Mouse (Mus musculus) forebrain, embryonic 16.5 days (tissue): ENCODE data around the gene Emilin1. TPM values are rescaled to one million over a fixed set of nuclear protein-coding genes. Genes with fewer than 3 reads are reported as not detected.

Experiments used
- ATAC-seq: fragments of 200-750 bp; cut with Nextera tagmentation; 2 replicates; pipeline ENCODE4 v1.8.0; 2017; ENCODE audit warnings: mild to moderate bottlenecking, moderate library complexity
- H3K27ac ChIP-seq: fragments of 300-500 bp; sonication (generic); 2 replicates; pipeline ENCODE4 v1.5.1; 2014; ENCODE audit warnings: low read length, control low read depth
- H3K27me3 ChIP-seq: fragments of 300-500 bp; sonication (generic); replicated peaks from 2 replicates; pipeline ENCODE4 v1.6.1; 2014; ENCODE audit warnings: low read length; ENCODE audit not compliant: control insufficient read depth, insufficient read depth
- H3K36me3 ChIP-seq: fragments of 300-500 bp; sonication (generic); 2 replicates; pipeline ENCODE4 v1.6.1; 2014; ENCODE audit not compliant: control insufficient read depth, insufficient read depth
- H3K4me1 ChIP-seq: fragments of 300-500 bp; sonication (generic); replicated peaks from 2 replicates; pipeline ENCODE4 v1.6.1; 2014; ENCODE audit warnings: low read length; ENCODE audit not compliant: control insufficient read depth, insufficient read depth
- H3K4me2 ChIP-seq: fragments of 300-500 bp; sonication (generic); 2 replicates; pipeline ENCODE4 v1.6.1; 2014; ENCODE audit warnings: mild to moderate bottlenecking, low read length, control low read depth
- H3K4me3 ChIP-seq: fragments of 300-500 bp; sonication (generic); replicated peaks from 2 replicates; pipeline ENCODE4 v1.5.1; 2014; ENCODE audit warnings: mild to moderate bottlenecking, low read length, control low read depth
- H3K9ac ChIP-seq: fragments of 300-500 bp; sonication (generic); replicated peaks from 2 replicates; pipeline ENCODE4 v1.6.1; 2014; ENCODE audit warnings: low read depth, low read length, control low read depth
- H3K9me3 ChIP-seq: fragments of 300-500 bp; sonication (generic); 2 replicates; pipeline ENCODE4 v1.6.1; 2016; ENCODE audit warnings: low read length; ENCODE audit not compliant: control insufficient read depth
- WGBS: fragments of 180-500 bp; shearing (Covaris S2); extraction: QIAGEN DNeasy Blood & Tissue Kit; methylation state at CpG from one replicate; pipeline ENCODE4 v1.1.7; 2014; 5-methylcytosine and 5-hydroxymethylcytosine counted together
- polyA plus RNA-seq: library from polyadenylated mRNA; unstranded; fragments of >200 nt; fragmentation: Nextera tagmentation; extraction: Ambion mirVana; gene quantifications from 2 replicates; pipeline ENCODE4 v1.2.1, GENCODE M21; 2015

Gene Emilin1
- polyA plus RNA-seq, result 13.5 and 20.5 TPM in 2 replicates

GRCm38 (mm10) chr5:30913060-30913841, at the start of gene Emilin1:
Gene Emilin1, plus strand, starts transcription at chr5:30913402.
- Histone ChIP-seq H3K27me3 (no peaks in the 10 kb centered on the region), H3K27ac (peak within 1 kb of the TSS; percentile 26; the same call in 1 of the 2 replicates), H3K4me2 (no peak within 1 kb of the TSS; the same call in 1 of the 2 replicates), H3K36me3 (no peaks in the 10 kb centered on the region), H3K9me3 (no peaks in the 10 kb centered on the region), H3K9ac (no peak within 1 kb of the TSS), H3K4me3 (no peak within 1 kb of the TSS), H3K4me1 (peaks cover 15% of the 10 kb centered on the region)
- WGBS, result 31% methylated on average over 10 of the region's 13 CpGs
- ATAC-seq, result no peak

GRCm38 (mm10) chr5:30863852-30864251, 49.4 kb upstream of the Emilin1 start:
- Histone ChIP-seq H3K4me3 (no peak overlapping the region), H3K4me1 (peaks cover under 1% of the 10 kb centered on the region; the same call in 1 of the 2 replicates), H3K4me2 (no peak overlapping the region), H3K27me3 (no peaks in the 10 kb centered on the region), H3K27ac (no peak overlapping the region), H3K36me3 (0 out of 2 replicates have a peak, but pooled peaks cover 4% of the 10 kb centered on the region), H3K9ac (no peak overlapping the region), H3K9me3 (no peaks in the 10 kb centered on the region)
- ATAC-seq, result no peak
- 53% methylated on average over 4 of the region's 4 CpGs for WGBS

- Histone ChIP-seq H3K36me3 (0 out of 2 replicates have a peak, but pooled peaks cover 4% of the 10 kb centered on the region), H3K9me3 (no peaks in the 10 kb centered on the region), H3K4me2 (no peak overlapping the region), H3K9ac (no peak overlapping the region), H3K4me3 (no peak overlapping the region), H3K4me1 (peaks cover 4% of the 10 kb centered on the region; the same call in 1 of the 2 replicates), H3K27me3 (no peaks in the 10 kb centered on the region), H3K27ac (no peak overlapping the region)
- WGBS, result 53% methylated on average over 15 of the region's 15 CpGs
- no peak for ATAC-seq
These were observed 48.9 kb upstream of the Emilin1 start for GRCm38 (mm10) chr5:30864322-30864721.

GRCm38 (mm10) chr5:30866871-30867270, 46.3 kb upstream of the Emilin1 start:
- H3K4me1 ChIP-seq, result peaks cover 12% of the 10 kb centered on the region
- H3K4me3 ChIP-seq, result no peak overlapping the region
- no peak for ATAC-seq
- H3K36me3 ChIP-seq, result peaks cover 4% of the 10 kb centered on the region; the same call in 1 of the 2 replicates
- H3K9ac ChIP-seq, result no peak overlapping the region
- no peaks in the 10 kb centered on the region for H3K9me3 ChIP-seq
- no peaks in the 10 kb centered on the region for H3K27me3 ChIP-seq
- no peak overlapping the region for H3K4me2 ChIP-seq
- no peak overlapping the region for H3K27ac ChIP-seq
- 96% methylated on average over 3 of the region's 3 CpGs for WGBS

- Histone ChIP-seq H3K27me3 (no peaks in the 10 kb centered on the region), H3K9me3 (no peaks in the 10 kb centered on the region), H3K4me3 (no peak within 1 kb of the TSS), H3K9ac (no peak within 1 kb of the TSS), H3K4me1 (peaks cover 12% of the 10 kb centered on the region), H3K4me2 (no peak within 1 kb of the TSS), H3K36me3 (peaks cover 7% of the 10 kb centered on the region; the same call in 1 of the 2 replicates), H3K27ac (no peak within 1 kb of the TSS)
- no peak for ATAC-seq
- 95% methylated on average over 3 of the region's 3 CpGs for WGBS
These were observed 45.5 kb upstream of the Emilin1 start, which contains the start of gene Tmem214 for GRCm38 (mm10) chr5:30867712-30868111. Gene Tmem214, plus strand, starts transcription at chr5:30868012.

- H3K4me1 ChIP-seq, result peaks cover 12% of the 10 kb centered on the region
- H3K9ac ChIP-seq, result peak overlapping the region; percentile 84
- peak overlapping the region; percentile 80 for H3K4me3 ChIP-seq
- H3K27ac ChIP-seq, result no peak overlapping the region
- H3K27me3 ChIP-seq, result no peaks in the 10 kb centered on the region
- ATAC-seq, result peak; percentile 21
- H3K36me3 ChIP-seq, result peaks cover 15% of the 10 kb centered on the region; the same call in 1 of the 2 replicates
- 15% methylated on average over 9 of the region's 9 CpGs for WGBS
- H3K9me3 ChIP-seq, result no peaks in the 10 kb centered on the region
- H3K4me2 ChIP-seq, result peak overlapping the region; percentile 65
These were observed 44.2 kb upstream of the Emilin1 start for GRCm38 (mm10) chr5:30868981-30869380.

GRCm38 (mm10) chr5:30869405-30870130, 43.6 kb upstream of the Emilin1 start:
- H3K4me1 ChIP-seq, result peaks cover 12% of the 10 kb centered on the region
- no peaks in the 10 kb centered on the region for H3K27me3 ChIP-seq
- H3K27ac ChIP-seq, result 0 out of 2 replicates have a peak overlapping the region, but pooled peaks have one; percentile 41
- H3K36me3 ChIP-seq, result peaks cover 19% of the 10 kb centered on the region; the same call in 1 of the 2 replicates
- H3K4me3 ChIP-seq, result peak overlapping the region; percentile 80
- H3K9ac ChIP-seq, result peak overlapping the region; percentile 84
- under 1% methylated on average over 63 of the region's 63 CpGs for WGBS
- H3K4me2 ChIP-seq, result peak overlapping the region; percentile 65
- H3K9me3 ChIP-seq, result no peaks in the 10 kb centered on the region
- peak; percentile 95 for ATAC-seq

GRCm38 (mm10) chr5:30870131-30870406, 43.1 kb upstream of the Emilin1 start:
- Histone ChIP-seq H3K4me2 (peak overlapping the region; percentile 54), H3K4me1 (peaks cover 12% of the 10 kb centered on the region), H3K27me3 (no peaks in the 10 kb centered on the region), H3K4me3 (peak overlapping the region; percentile 80), H3K27ac (no peak overlapping the region), H3K36me3 (peaks cover 24% of the 10 kb centered on the region; the same call in 1 of the 2 replicates), H3K9me3 (no peaks in the 10 kb centered on the region), H3K9ac (peak overlapping the region; percentile 84)
- ATAC-seq, result no peak
- WGBS, result 16% methylated on average over 2 of the region's 2 CpGs

- Histone ChIP-seq H3K4me2 (no peak overlapping the region), H3K9me3 (no peaks in the 10 kb centered on the region), H3K4me3 (no peak overlapping the region), H3K27me3 (no peaks in the 10 kb centered on the region), H3K4me1 (peaks cover 12% of the 10 kb centered on the region), H3K36me3 (peaks cover 35% of the 10 kb centered on the region), H3K9ac (no peak overlapping the region), H3K27ac (no peak overlapping the region)
- 91% methylated on average over 9 of the region's 9 CpGs for WGBS
- no peak for ATAC-seq
These were observed 40.6 kb upstream of the Emilin1 start for GRCm38 (mm10) chr5:30872574-30872973.
